Mouse (Mus musculus): ENCODE data around the gene Gprc5b. TPM values are rescaled to one million over a fixed set of nuclear protein-coding genes. Genes with fewer than 3 reads are reported as not detected.

Gprc5b gene
- polyA plus RNA-seq, 1 experiment from 2014 or later, result 0.17 TPM

DNA sequence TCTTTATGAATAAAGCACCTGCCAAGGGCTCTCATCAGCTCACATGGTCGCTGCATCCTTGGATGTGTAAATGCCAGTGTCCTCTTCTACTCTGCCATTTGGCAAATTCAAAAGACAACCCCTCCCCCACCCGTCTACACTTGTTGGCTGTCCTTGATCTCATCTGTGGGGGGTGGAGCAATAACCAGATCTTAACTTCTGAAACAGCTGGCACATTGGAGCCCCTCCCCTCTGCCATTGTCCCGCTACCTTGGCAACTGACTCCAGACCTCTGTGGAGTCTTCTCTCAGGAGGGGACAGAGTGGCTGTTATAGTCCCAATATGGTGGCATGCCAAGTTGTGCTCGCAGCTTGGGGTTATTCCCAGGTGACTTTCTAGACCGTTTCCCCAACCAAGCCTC, 22.7 kb downstream of the Gprc5b start:
- Histone ChIP-seq H3K4me3 (replicated peaks) (no peak overlapping the region), H3K4me2 (no peak overlapping the region), H3K4me1 (replicated peaks) (no peaks in the 10 kb centered on the region), H3K27me3 (no peaks in the 10 kb centered on the region), H3K9me3 (replicated peaks) (no peaks in the 10 kb centered on the region), H3K36me3 (replicated peaks) (no peaks in the 10 kb centered on the region), H3K27ac (replicated peaks) (no peak overlapping the region), H3K9ac (no peak overlapping the region)
- ATAC-seq (ENCODE audit: insufficient read depth), result no peak
- 62% methylated on average over 5 of the region's 5 CpGs for WGBS (ENCODE audit: insufficient replicate concordance)

DNA sequence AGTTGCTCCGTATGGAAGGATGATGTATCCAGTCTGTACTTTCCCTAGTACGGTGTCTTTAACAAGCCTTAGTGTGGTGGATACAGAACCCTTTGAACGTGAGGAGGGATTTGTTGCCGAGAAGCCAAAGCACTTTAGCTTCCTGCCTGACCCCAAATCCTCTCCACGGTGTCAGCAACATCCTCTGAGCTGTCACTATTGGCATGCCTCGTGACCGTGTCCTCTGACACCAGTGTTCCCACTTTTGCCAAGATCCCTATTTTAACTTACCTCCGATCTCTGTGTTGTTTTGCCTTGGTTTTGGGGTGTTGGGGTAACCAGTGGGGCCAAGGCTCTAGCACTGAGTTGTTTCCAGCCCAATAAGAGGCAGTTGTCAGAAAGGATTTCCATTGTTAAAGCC, 23.5 kb downstream of the Gprc5b start:
- H3K4me2 ChIP-seq, result no peak overlapping the region
- H3K9me3 ChIP-seq (replicated peaks), result no peaks in the 10 kb centered on the region
- no peak overlapping the region for H3K9ac ChIP-seq
- 66% methylated on average over 8 of the region's 8 CpGs for WGBS (ENCODE audit: insufficient replicate concordance)
- ATAC-seq (ENCODE audit: insufficient read depth), result no peak
- H3K4me3 ChIP-seq (replicated peaks), result no peak overlapping the region
- H3K27me3 ChIP-seq, result no peaks in the 10 kb centered on the region
- H3K27ac ChIP-seq (replicated peaks), result no peak overlapping the region
- H3K36me3 ChIP-seq (replicated peaks), result no peaks in the 10 kb centered on the region
- no peaks in the 10 kb centered on the region for H3K4me1 ChIP-seq (replicated peaks)

DNA sequence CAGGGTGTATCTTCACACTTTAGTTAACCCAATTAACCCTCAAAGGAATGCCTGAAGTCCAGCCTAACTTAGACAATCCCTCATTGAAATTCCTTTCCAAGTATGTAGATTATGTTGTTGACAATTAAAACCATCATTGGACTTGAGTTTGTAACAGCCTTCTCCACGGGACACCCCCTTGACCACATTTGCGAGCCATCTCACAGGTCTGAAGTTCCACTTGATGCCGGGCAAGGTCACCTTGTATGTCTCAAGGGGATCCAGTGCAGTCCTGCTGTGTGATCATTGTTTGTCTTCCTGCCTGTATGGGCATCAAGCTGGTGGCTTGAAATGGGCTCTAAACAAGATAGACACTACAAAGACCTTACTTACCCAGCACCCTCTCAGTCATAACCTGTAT, 26.1 kb downstream of the Gprc5b start:
- no peaks in the 10 kb centered on the region for H3K9me3 ChIP-seq (replicated peaks)
- no peak overlapping the region for H3K27ac ChIP-seq (replicated peaks)
- no peaks in the 10 kb centered on the region for H3K4me1 ChIP-seq (replicated peaks)
- 68% methylated on average over 3 of the region's 3 CpGs for WGBS (ENCODE audit: insufficient replicate concordance)
- no peaks in the 10 kb centered on the region for H3K27me3 ChIP-seq
- H3K9ac ChIP-seq, result no peak overlapping the region
- no peak overlapping the region for H3K4me2 ChIP-seq
- no peak for ATAC-seq (ENCODE audit: insufficient read depth)
- H3K36me3 ChIP-seq (replicated peaks), result no peaks in the 10 kb centered on the region
- H3K4me3 ChIP-seq (replicated peaks), result no peak overlapping the region

GRCm38 (mm10) chr7:118965198-118965597, 29.8 kb downstream of the Gprc5b start:
- 35% methylated on average over 7 of the region's 7 CpGs for WGBS (ENCODE audit: insufficient replicate concordance)
- H3K4me1 ChIP-seq (replicated peaks), result no peaks in the 10 kb centered on the region
- no peaks in the 10 kb centered on the region for H3K36me3 ChIP-seq (replicated peaks)
- no peak overlapping the region for H3K9ac ChIP-seq
- no peak overlapping the region for H3K4me3 ChIP-seq (replicated peaks)
- H3K27me3 ChIP-seq, result no peaks in the 10 kb centered on the region
- no peaks in the 10 kb centered on the region for H3K9me3 ChIP-seq (replicated peaks)
- no peak overlapping the region for H3K4me2 ChIP-seq
- H3K27ac ChIP-seq (replicated peaks), result no peak overlapping the region
- no peak for ATAC-seq (ENCODE audit: insufficient read depth)

DNA sequence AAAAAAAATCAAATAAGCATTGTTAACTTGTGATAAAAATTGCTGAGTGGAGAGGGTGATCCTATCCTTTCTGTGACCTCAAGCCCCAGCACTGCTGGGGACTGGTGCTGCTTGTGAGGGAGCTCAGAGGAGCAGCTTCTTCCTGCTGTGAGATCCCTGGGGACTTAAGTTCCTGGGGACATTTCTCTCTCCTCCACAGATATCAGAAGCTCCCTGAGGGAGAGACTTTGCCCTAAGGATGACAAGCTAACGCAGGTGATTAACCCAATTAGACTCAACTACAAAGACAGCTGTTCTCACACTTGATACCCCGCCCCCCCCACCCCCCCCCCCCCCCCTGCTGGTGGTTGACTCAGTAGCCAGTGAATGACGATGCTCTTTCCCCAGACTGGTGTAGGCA, 30.2 kb downstream of the Gprc5b start:
- Histone ChIP-seq H3K4me1 (replicated peaks) (no peaks in the 10 kb centered on the region), H3K36me3 (replicated peaks) (no peaks in the 10 kb centered on the region), H3K4me2 (no peak overlapping the region), H3K9ac (no peak overlapping the region), H3K27ac (replicated peaks) (no peak overlapping the region), H3K9me3 (replicated peaks) (no peaks in the 10 kb centered on the region), H3K27me3 (no peaks in the 10 kb centered on the region), H3K4me3 (replicated peaks) (no peak overlapping the region)
- WGBS (ENCODE audit: insufficient replicate concordance), result 5% methylated on average over 3 of the region's 3 CpGs
- no peak for ATAC-seq (ENCODE audit: insufficient read depth)

DNA sequence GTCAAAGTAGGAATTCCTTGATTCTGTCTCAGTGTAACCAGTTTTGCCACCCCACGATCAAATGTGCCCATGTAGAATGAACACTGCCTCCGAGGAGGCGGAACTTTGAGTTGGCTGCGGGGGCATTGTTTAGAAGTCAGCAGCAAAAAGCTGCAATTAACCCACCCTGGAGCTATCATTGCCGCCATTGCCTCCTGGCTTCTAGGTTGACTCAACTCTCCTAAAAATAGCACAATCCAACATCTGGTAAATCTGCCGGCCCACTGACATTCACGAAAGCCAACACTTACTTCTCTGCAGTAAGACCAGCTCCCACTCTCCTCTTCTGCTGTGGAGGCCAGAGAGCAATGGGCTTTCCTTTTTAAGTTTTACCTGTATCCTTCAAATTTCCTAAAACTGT, 35.8 kb downstream of the Gprc5b start:
- Histone ChIP-seq H3K9me3 (replicated peaks) (no peaks in the 10 kb centered on the region), H3K27ac (replicated peaks) (no peak overlapping the region), H3K27me3 (no peaks in the 10 kb centered on the region), H3K36me3 (replicated peaks) (no peaks in the 10 kb centered on the region), H3K4me2 (no peak overlapping the region), H3K9ac (no peak overlapping the region), H3K4me3 (replicated peaks) (no peak overlapping the region), H3K4me1 (replicated peaks) (no peaks in the 10 kb centered on the region)
- 49% methylated on average over 7 of the region's 7 CpGs for WGBS (ENCODE audit: insufficient replicate concordance)
- ATAC-seq (ENCODE audit: insufficient read depth), result no peak

- Histone ChIP-seq H3K27me3 (no peaks in the 10 kb centered on the region), H3K9me3 (replicated peaks) (no peaks in the 10 kb centered on the region), H3K4me1 (replicated peaks) (no peaks in the 10 kb centered on the region), H3K36me3 (replicated peaks) (no peaks in the 10 kb centered on the region), H3K4me3 (replicated peaks) (no peak overlapping the region), H3K4me2 (no peak overlapping the region), H3K9ac (no peak overlapping the region), H3K27ac (replicated peaks) (no peak overlapping the region)
- ATAC-seq (ENCODE audit: insufficient read depth), result no peak
- WGBS (ENCODE audit: insufficient replicate concordance), result 46% methylated on average over 4 of the region's 4 CpGs
These were observed 38.3 kb downstream of the Gprc5b start for GRCm38 (mm10) chr7:118956616-118957246.

- Histone ChIP-seq H3K4me1 (replicated peaks) (no peaks in the 10 kb centered on the region), H3K9ac (no peak overlapping the region), H3K9me3 (replicated peaks) (no peaks in the 10 kb centered on the region), H3K36me3 (replicated peaks) (no peaks in the 10 kb centered on the region), H3K27ac (replicated peaks) (no peak overlapping the region), H3K4me3 (replicated peaks) (no peak overlapping the region), H3K27me3 (no peaks in the 10 kb centered on the region), H3K4me2 (no peak overlapping the region)
- no peak for ATAC-seq (ENCODE audit: insufficient read depth)
- 68% methylated on average over 1 of the region's 1 CpGs for WGBS (ENCODE audit: insufficient replicate concordance)
These were observed 40.0 kb downstream of the Gprc5b start for GRCm38 (mm10) chr7:118954968-118955367.

DNA sequence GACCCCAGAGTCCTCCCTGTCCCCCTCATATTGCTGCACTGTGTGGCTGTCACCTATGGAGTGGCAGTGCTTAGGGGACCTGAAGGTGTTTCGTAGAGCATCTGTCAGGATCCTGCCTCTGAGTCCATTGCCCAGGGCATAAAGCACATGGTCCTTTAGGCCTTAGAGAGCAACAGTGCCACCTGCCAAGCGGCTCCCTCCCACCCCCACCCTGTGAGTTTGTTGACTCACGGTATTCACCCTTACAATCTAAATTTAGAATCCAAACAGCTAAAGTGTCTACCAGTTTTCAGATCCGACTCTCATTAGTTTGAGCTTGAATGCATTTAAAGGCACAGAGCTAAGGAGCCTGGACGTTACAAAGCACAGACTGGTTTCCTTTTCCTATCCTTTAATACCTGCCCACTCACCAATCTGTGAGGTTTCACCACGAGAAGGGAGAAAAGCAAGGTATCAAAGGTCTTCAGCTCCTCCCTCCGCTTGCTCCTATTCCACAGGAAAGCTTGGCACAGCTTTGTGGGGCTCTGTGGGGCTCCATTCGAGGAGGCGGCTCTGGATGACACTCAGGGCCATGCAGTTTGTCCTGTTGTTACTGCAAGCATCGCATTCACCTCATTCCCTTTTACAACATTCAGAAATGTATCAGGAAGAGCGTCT, 41.3 kb downstream of the Gprc5b start:
- Histone ChIP-seq H3K9me3 (replicated peaks) (no peaks in the 10 kb centered on the region), H3K4me2 (no peak overlapping the region), H3K36me3 (replicated peaks) (no peaks in the 10 kb centered on the region), H3K4me1 (replicated peaks) (no peaks in the 10 kb centered on the region), H3K27me3 (no peaks in the 10 kb centered on the region), H3K27ac (replicated peaks) (no peak overlapping the region), H3K9ac (no peak overlapping the region), H3K4me3 (replicated peaks) (no peak overlapping the region)
- 56% methylated on average over 11 of the region's 11 CpGs for WGBS (ENCODE audit: insufficient replicate concordance)
- ATAC-seq (ENCODE audit: insufficient read depth), result no peak

DNA sequence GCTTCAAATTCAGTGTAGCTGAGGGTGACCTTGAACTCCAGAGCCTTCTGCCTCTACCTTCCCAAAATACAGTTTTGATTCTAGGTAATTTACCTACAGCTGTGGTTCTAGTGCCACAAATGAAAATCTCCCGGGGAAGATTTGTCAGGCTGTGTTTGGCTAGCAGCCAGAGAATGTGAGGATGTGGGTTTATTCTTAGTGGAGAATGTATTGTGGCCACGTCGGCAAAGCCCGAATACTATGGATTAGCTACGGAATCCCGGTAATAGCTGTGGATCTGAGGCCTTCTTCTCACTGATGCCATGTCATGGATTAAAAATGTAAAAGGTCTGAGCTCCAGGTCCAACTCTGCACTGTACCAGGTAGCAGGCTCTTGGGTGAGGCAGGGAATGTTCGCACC, 45.3 kb downstream of the Gprc5b start:
- Histone ChIP-seq H3K4me3 (replicated peaks) (no peak overlapping the region), H3K4me2 (no peak overlapping the region), H3K9me3 (replicated peaks) (no peaks in the 10 kb centered on the region), H3K27ac (replicated peaks) (no peak overlapping the region), H3K4me1 (replicated peaks) (no peaks in the 10 kb centered on the region), H3K9ac (no peak overlapping the region), H3K27me3 (no peaks in the 10 kb centered on the region), H3K36me3 (replicated peaks) (no peaks in the 10 kb centered on the region)
- 65% methylated on average over 7 of the region's 7 CpGs for WGBS (ENCODE audit: insufficient replicate concordance)
- ATAC-seq (ENCODE audit: insufficient read depth), result no peak

GRCm38 (mm10) chr7:118948677-118949282, 46.2 kb downstream of the Gprc5b start:
- Histone ChIP-seq H3K36me3 (replicated peaks) (no peaks in the 10 kb centered on the region), H3K9ac (no peak overlapping the region), H3K4me3 (replicated peaks) (no peak overlapping the region), H3K9me3 (replicated peaks) (no peaks in the 10 kb centered on the region), H3K4me2 (no peak overlapping the region), H3K27ac (replicated peaks) (no peak overlapping the region), H3K4me1 (replicated peaks) (no peaks in the 10 kb centered on the region), H3K27me3 (no peaks in the 10 kb centered on the region)
- 57% methylated on average over 2 of the region's 2 CpGs for WGBS (ENCODE audit: insufficient replicate concordance)
- no peak for ATAC-seq (ENCODE audit: insufficient read depth)

Data from liver, embryonic 15.5 days (tissue).